Mouse (Mus musculus): ENCODE data around the gene Ankrd24. TPM values are rescaled to one million over a fixed set of nuclear protein-coding genes. Genes with fewer than 3 reads are reported as not detected.

Gene Ankrd24
- polyA plus RNA-seq, 1 experiment from 2014 or later, result 7.5 TPM

Other genes starting within 250 kb of the Ankrd24 start
- 95.8 and 98.2 TPM in 2 replicates for gene Dohh, start 244.1 kb upstream of the Ankrd24 start, polyA plus RNA-seq (2016; fragmentation: Nextera tagmentation; extraction: Ambion mirVana)
- 4.0 and 4.8 TPM in 2 replicates for gene Gm48551, start 244.1 kb upstream of the Ankrd24 start, polyA plus RNA-seq (2016; fragmentation: Nextera tagmentation; extraction: Ambion mirVana)
- 1.0 and 2.5 TPM in 2 replicates for gene Gm48552, start 239.5 kb upstream of the Ankrd24 start, polyA plus RNA-seq (2016; fragmentation: Nextera tagmentation; extraction: Ambion mirVana)
- 2.7 and 3.0 TPM in 2 replicates for gene Smim24, start 235.5 kb upstream of the Ankrd24 start, polyA plus RNA-seq (2016; fragmentation: Nextera tagmentation; extraction: Ambion mirVana)
- gene Nfic, start 172.9 kb upstream of the Ankrd24 start, polyA plus RNA-seq (2016; fragmentation: Nextera tagmentation; extraction: Ambion mirVana), result 10.5 and 16.0 TPM in 2 replicates
- 3.1 and 12.9 TPM in 2 replicates for gene Celf5, start 145.8 kb upstream of the Ankrd24 start, polyA plus RNA-seq (2016; fragmentation: Nextera tagmentation; extraction: Ambion mirVana)
- 87.4 and 92.6 TPM in 2 replicates for gene Ncln, start 132.1 kb upstream of the Ankrd24 start, polyA plus RNA-seq (2016; fragmentation: Nextera tagmentation; extraction: Ambion mirVana)
- 0.39 and 0.42 TPM in 2 replicates for gene S1pr4, start 128.4 kb upstream of the Ankrd24 start, polyA plus RNA-seq (2016; fragmentation: Nextera tagmentation; extraction: Ambion mirVana)
- 0.63 and 1.6 TPM in 2 replicates for gene Gna15, start 104.3 kb upstream of the Ankrd24 start, polyA plus RNA-seq (2016; fragmentation: Nextera tagmentation; extraction: Ambion mirVana)
- 71.2 and 76.9 TPM in 2 replicates for gene Gna11, start 83.3 kb upstream of the Ankrd24 start, polyA plus RNA-seq (2016; fragmentation: Nextera tagmentation; extraction: Ambion mirVana)
- gene Aes, start 69.1 kb upstream of the Ankrd24 start, polyA plus RNA-seq (2016; fragmentation: Nextera tagmentation; extraction: Ambion mirVana), result 297 and 430 TPM in 2 replicates
- gene Tle2, start 54.0 kb upstream of the Ankrd24 start, polyA plus RNA-seq (2016; fragmentation: Nextera tagmentation; extraction: Ambion mirVana), result 8.6 and 15.7 TPM in 2 replicates
- 6.9 and 7.1 TPM in 2 replicates for gene Tle6, start 27.5 kb upstream of the Ankrd24 start, polyA plus RNA-seq (2016; fragmentation: Nextera tagmentation; extraction: Ambion mirVana)
- gene BC025920, start 22.3 kb upstream of the Ankrd24 start, polyA plus RNA-seq (2016; fragmentation: Nextera tagmentation; extraction: Ambion mirVana), result 1.3 and 2.1 TPM in 2 replicates
- 52.5 and 57.3 TPM in 2 replicates for gene Sirt6, start 743 bp upstream of the Ankrd24 start, polyA plus RNA-seq (2016; fragmentation: Nextera tagmentation; extraction: Ambion mirVana)
- gene Gm10778, start 20.5 kb downstream of the Ankrd24 start, polyA plus RNA-seq (2016; fragmentation: Nextera tagmentation; extraction: Ambion mirVana), result 3.6 and 5.7 TPM in 2 replicates
- 18.0 and 19.8 TPM in 2 replicates for gene Zfp433, start 76.3 kb downstream of the Ankrd24 start, polyA plus RNA-seq (2016; fragmentation: Nextera tagmentation; extraction: Ambion mirVana)
- 9.7 and 12.1 TPM in 2 replicates for gene Gm3055, start 142.6 kb downstream of the Ankrd24 start, polyA plus RNA-seq (2016; fragmentation: Nextera tagmentation; extraction: Ambion mirVana)
- gene Gm4767, start 183.6 kb downstream of the Ankrd24 start, polyA plus RNA-seq (2016; fragmentation: Nextera tagmentation; extraction: Ambion mirVana), result 2.7 and 3.3 TPM in 2 replicates
- 9.3 TPM in 2 replicates for gene Gm32687, start 235.4 kb downstream of the Ankrd24 start, polyA plus RNA-seq (2016; fragmentation: Nextera tagmentation; extraction: Ambion mirVana)

Measured in hindbrain, embryonic 10.5 days (tissue).